Mouse (Mus musculus) myocyte (in vitro differentiated cells): ENCODE results near the gene Tbce.

Experiments used
- POLR2A ChIP-seq: IDR thresholded peaks from one replicate; pipeline ENCODE4 v1.6.1; 2011; ENCODE audit warnings: low read depth, mild to moderate bottlenecking, control low read depth, moderate library complexity; ENCODE audit not compliant: insufficient read length
- SRF ChIP-seq: IDR thresholded peaks from one replicate; pipeline ENCODE4 v1.6.1; 2011; ENCODE audit warnings: low read depth; ENCODE audit not compliant: control insufficient read depth, insufficient read length
- TCF12 ChIP-seq: IDR thresholded peaks from one replicate; pipeline ENCODE4 v1.6.1; 2011; ENCODE audit warnings: mild to moderate bottlenecking, control low read depth; ENCODE audit not compliant: poor library complexity, insufficient read depth, severe bottlenecking
- TCF3 ChIP-seq: IDR thresholded peaks from one replicate; pipeline ENCODE4 v1.6.1; 2011; ENCODE audit warnings: low read depth, control low read depth; ENCODE audit not compliant: insufficient read length

DNA sequence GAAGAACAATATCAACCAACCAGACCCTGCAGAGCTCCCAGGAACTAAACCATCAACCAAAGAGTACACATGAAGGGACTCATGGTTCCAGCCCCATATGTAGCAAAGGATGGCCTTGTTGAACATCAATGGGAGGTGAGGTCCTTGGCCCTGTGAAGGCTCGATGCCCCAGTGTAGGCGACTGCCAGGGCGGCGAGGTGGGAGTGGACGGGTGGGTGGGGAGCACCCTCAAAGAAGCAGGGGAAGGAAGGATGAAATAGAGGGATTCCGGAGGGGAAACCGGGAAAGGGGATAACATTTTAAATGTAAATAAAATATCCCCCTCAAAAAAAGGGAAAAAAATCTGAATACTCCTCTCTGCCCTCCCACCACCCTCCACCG lies 537 bp downstream of the Tbce start:
- no peak for TF ChIP-seq TCF3
- TF ChIP-seq POLR2A: no peak
- TF ChIP-seq TCF12: no peak
- no peak for TF ChIP-seq SRF
